Mouse (Mus musculus): ENCODE data around the gene Obscn.
A peak's percentile ranks its signal among the peaks of the same experiment; 100 is the strongest.

GRCm38 (mm10) chr11:59098339-59098738, 37.9 kb downstream of the Obscn start:
- TF ChIP-seq EP300 (optimal IDR thresholded peaks at IDR 0.05) (no peak), CTCF (IDR thresholded peaks at IDR 0.05; ENCODE audit: low read depth) (peak; percentile 73)
